Mouse (Mus musculus): ENCODE measurements around the gene Gpr35. TPM values are rescaled to one million over a fixed set of nuclear protein-coding genes. Genes with fewer than 3 reads are reported as not detected.

Gpr35 gene
- polyA plus RNA-seq, 1 experiment from 2014 or later, result 0.54 TPM

DNA sequence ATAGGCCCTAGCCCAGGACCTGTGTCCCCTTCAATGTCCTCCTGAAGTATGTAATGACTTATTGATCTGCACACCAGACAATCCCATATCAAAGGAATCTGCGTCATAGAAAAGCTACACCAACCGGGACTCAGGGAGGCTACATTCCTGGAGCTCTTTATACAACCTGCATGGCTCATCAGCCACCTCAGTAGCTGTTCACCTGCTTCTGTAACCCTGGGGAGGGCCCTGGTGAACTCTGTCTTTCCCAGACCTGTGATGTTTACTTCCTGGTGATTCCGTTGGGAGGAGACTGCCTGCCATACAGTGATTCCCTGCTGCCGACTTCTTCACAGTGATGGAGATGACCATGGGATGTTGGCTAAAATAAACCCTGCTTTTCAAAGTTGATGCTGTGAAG is 38.2 kb downstream of the Gpr35 start:
- Histone ChIP-seq H3K4me2 (ENCODE audit: low read length) (no peak overlapping the region), H3K4me3 (ENCODE audit: control insufficient read depth in 1 of 2, insufficient read depth in 1 of 2, low read depth in 1 of 2, low read length in 2 of 2) (no peak overlapping the region), H3K4me1 (ENCODE audit: control insufficient read depth in 2 of 2, insufficient read depth in 2 of 2, low read length in 2 of 2) (no peaks in the 10 kb centered on the region), H3K36me3 (ENCODE audit: control insufficient read depth, insufficient read depth, low read length) (no peaks in the 10 kb centered on the region), H3K9me3 (ENCODE audit: control insufficient read depth, low read length) (no peaks in the 10 kb centered on the region), H3K27me3 (ENCODE audit: control insufficient read depth, insufficient read depth, low read length) (no peaks in the 10 kb centered on the region), H3K9ac (ENCODE audit: low read length) (no peak overlapping the region), H3K27ac (replicated peaks in 1 of 2; ENCODE audit: control insufficient read depth in 1 of 2, insufficient read depth in 1 of 2, low read depth in 2 of 2, low read length in 2 of 2) (no peak overlapping the region)
- 69% methylated on average over 4 of the region's 4 CpGs for WGBS
- ATAC-seq (ENCODE audit: insufficient number of reproducible peaks, insufficient read depth, low FRiP score, low read depth), result no peak

DNA sequence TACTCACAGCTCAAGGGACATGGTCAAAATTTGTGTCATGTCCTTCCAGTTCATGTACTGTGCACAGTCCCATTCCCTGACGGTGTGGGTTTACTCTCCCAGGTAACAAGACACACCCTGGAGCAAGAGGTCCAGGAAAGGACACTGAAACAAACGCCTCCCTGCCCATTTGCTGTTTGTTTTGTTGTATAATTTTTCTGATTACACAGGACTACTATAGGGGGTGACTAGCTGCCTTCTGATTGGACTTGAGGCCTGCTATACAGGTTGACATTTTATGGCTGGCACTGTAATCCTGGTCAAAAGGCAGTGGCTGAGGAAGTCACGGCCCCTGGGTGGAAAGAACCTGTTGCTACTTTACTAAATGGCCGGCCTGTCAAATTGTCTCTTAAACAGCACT is 39.2 kb downstream of the Gpr35 start:
- Histone ChIP-seq H3K9ac (ENCODE audit: low read length) (no peak overlapping the region), H3K4me3 (ENCODE audit: control insufficient read depth in 1 of 2, insufficient read depth in 1 of 2, low read depth in 1 of 2, low read length in 2 of 2) (no peak overlapping the region), H3K36me3 (ENCODE audit: control insufficient read depth, insufficient read depth, low read length) (no peaks in the 10 kb centered on the region), H3K27ac (replicated peaks in 1 of 2; ENCODE audit: control insufficient read depth in 1 of 2, insufficient read depth in 1 of 2, low read depth in 2 of 2, low read length in 2 of 2) (no peak overlapping the region), H3K27me3 (ENCODE audit: control insufficient read depth, insufficient read depth, low read length) (no peaks in the 10 kb centered on the region), H3K9me3 (ENCODE audit: control insufficient read depth, low read length) (no peaks in the 10 kb centered on the region), H3K4me2 (ENCODE audit: low read length) (no peak overlapping the region), H3K4me1 (ENCODE audit: control insufficient read depth in 2 of 2, insufficient read depth in 2 of 2, low read length in 2 of 2) (no peaks in the 10 kb centered on the region)
- WGBS, result 54% methylated on average over 4 of the region's 4 CpGs
- ATAC-seq (ENCODE audit: insufficient number of reproducible peaks, insufficient read depth, low FRiP score, low read depth), result no peak

GRCm38 (mm10) chr1:92992214-92992855 is 41.7 kb downstream of the Gpr35 start:
- Histone ChIP-seq H3K4me1 (ENCODE audit: control insufficient read depth in 2 of 2, insufficient read depth in 2 of 2, low read length in 2 of 2) (no peaks in the 10 kb centered on the region), H3K4me3 (ENCODE audit: control insufficient read depth in 1 of 2, insufficient read depth in 1 of 2, low read depth in 1 of 2, low read length in 2 of 2) (no peak overlapping the region), H3K27me3 (ENCODE audit: control insufficient read depth, insufficient read depth, low read length) (no peaks in the 10 kb centered on the region), H3K27ac (replicated peaks in 1 of 2; ENCODE audit: control insufficient read depth in 1 of 2, insufficient read depth in 1 of 2, low read depth in 2 of 2, low read length in 2 of 2) (no peak overlapping the region), H3K4me2 (ENCODE audit: low read length) (no peak overlapping the region), H3K36me3 (ENCODE audit: control insufficient read depth, insufficient read depth, low read length) (no peaks in the 10 kb centered on the region), H3K9me3 (ENCODE audit: control insufficient read depth, low read length) (no peaks in the 10 kb centered on the region), H3K9ac (ENCODE audit: low read length) (no peak overlapping the region)
- no peak for ATAC-seq (ENCODE audit: insufficient number of reproducible peaks, insufficient read depth, low FRiP score, low read depth)
- WGBS, result 81% methylated on average over 6 of the region's 6 CpGs

GRCm38 (mm10) chr1:92992880-92993279 is 42.2 kb downstream of the Gpr35 start:
- H3K9ac ChIP-seq (ENCODE audit: low read length), result no peak overlapping the region
- no peaks in the 10 kb centered on the region for H3K27me3 ChIP-seq (ENCODE audit: control insufficient read depth, insufficient read depth, low read length)
- H3K36me3 ChIP-seq (ENCODE audit: control insufficient read depth, insufficient read depth, low read length), result no peaks in the 10 kb centered on the region
- peak; percentile 21; the same call in 1 of the 2 replicates for ATAC-seq (ENCODE audit: insufficient number of reproducible peaks, insufficient read depth, low FRiP score, low read depth)
- 43% methylated on average over 2 of the region's 2 CpGs for WGBS
- H3K9me3 ChIP-seq (ENCODE audit: control insufficient read depth, low read length), result no peaks in the 10 kb centered on the region
- no peaks in the 10 kb centered on the region for H3K4me1 ChIP-seq (ENCODE audit: control insufficient read depth in 2 of 2, insufficient read depth in 2 of 2, low read length in 2 of 2)
- H3K4me3 ChIP-seq (ENCODE audit: control insufficient read depth in 1 of 2, insufficient read depth in 1 of 2, low read depth in 1 of 2, low read length in 2 of 2), result no peak overlapping the region
- no peak overlapping the region for H3K4me2 ChIP-seq (ENCODE audit: low read length)
- H3K27ac ChIP-seq (replicated peaks in 1 of 2; ENCODE audit: control insufficient read depth in 1 of 2, insufficient read depth in 1 of 2, low read depth in 2 of 2, low read length in 2 of 2), result no peak overlapping the region

GRCm38 (mm10) chr1:93006061-93006460 is 55.4 kb downstream of the Gpr35 start, which contains the start of gene Aqp12:
TSS of gene Aqp12 (plus strand) at chr1:93006334.
- no peak for ATAC-seq (ENCODE audit: insufficient number of reproducible peaks, insufficient read depth, low FRiP score, low read depth)
- Histone ChIP-seq H3K9me3 (ENCODE audit: control insufficient read depth, low read length) (peaks cover 3% of the 10 kb centered on the region; the same call in 1 of the 2 replicates), H3K4me3 (ENCODE audit: control insufficient read depth in 1 of 2, insufficient read depth in 1 of 2, low read depth in 1 of 2, low read length in 2 of 2) (no peak within 1 kb of the TSS), H3K27ac (replicated peaks in 1 of 2; ENCODE audit: control insufficient read depth in 1 of 2, insufficient read depth in 1 of 2, low read depth in 2 of 2, low read length in 2 of 2) (no peak within 1 kb of the TSS), H3K4me2 (ENCODE audit: low read length) (no peak within 1 kb of the TSS), H3K36me3 (ENCODE audit: control insufficient read depth, insufficient read depth, low read length) (no peaks in the 10 kb centered on the region), H3K4me1 (ENCODE audit: control insufficient read depth in 2 of 2, insufficient read depth in 2 of 2, low read length in 2 of 2) (peaks cover 8 to 12% of the 10 kb centered on the region in 2 experiments; a peak in 3 of 4 replicates), H3K27me3 (ENCODE audit: control insufficient read depth, insufficient read depth, low read length) (no peaks in the 10 kb centered on the region), H3K9ac (ENCODE audit: low read length) (no peak within 1 kb of the TSS)
- WGBS, result 65% methylated on average over 7 of the region's 7 CpGs

GRCm38 (mm10) chr1:93009196-93009595 is 58.5 kb downstream of the Gpr35 start:
- Histone ChIP-seq H3K4me3 (ENCODE audit: control insufficient read depth in 1 of 2, insufficient read depth in 1 of 2, low read depth in 1 of 2, low read length in 2 of 2) (no peak overlapping the region), H3K27ac (replicated peaks in 1 of 2; ENCODE audit: control insufficient read depth in 1 of 2, insufficient read depth in 1 of 2, low read depth in 2 of 2, low read length in 2 of 2) (no peak overlapping the region), H3K4me2 (ENCODE audit: low read length) (no peak overlapping the region), H3K9me3 (ENCODE audit: control insufficient read depth, low read length) (no peaks in the 10 kb centered on the region), H3K36me3 (ENCODE audit: control insufficient read depth, insufficient read depth, low read length) (no peaks in the 10 kb centered on the region), H3K9ac (ENCODE audit: low read length) (no peak overlapping the region), H3K27me3 (ENCODE audit: control insufficient read depth, insufficient read depth, low read length) (no peaks in the 10 kb centered on the region), H3K4me1 (ENCODE audit: control insufficient read depth in 2 of 2, insufficient read depth in 2 of 2, low read length in 2 of 2) (peaks cover 8 to 12% of the 10 kb centered on the region in 2 experiments; a peak in 3 of 4 replicates)
- no peak for ATAC-seq (ENCODE audit: insufficient number of reproducible peaks, insufficient read depth, low FRiP score, low read depth)
- 15% methylated on average over 4 of the region's 4 CpGs for WGBS

- 27% methylated on average over 3 of the region's 3 CpGs for WGBS
- Histone ChIP-seq H3K27me3 (ENCODE audit: control insufficient read depth, insufficient read depth, low read length) (no peaks in the 10 kb centered on the region), H3K4me2 (ENCODE audit: low read length) (no peak overlapping the region), H3K27ac (replicated peaks in 1 of 2; ENCODE audit: control insufficient read depth in 1 of 2, insufficient read depth in 1 of 2, low read depth in 2 of 2, low read length in 2 of 2) (no peak overlapping the region), H3K4me3 (ENCODE audit: control insufficient read depth in 1 of 2, insufficient read depth in 1 of 2, low read depth in 1 of 2, low read length in 2 of 2) (no peak overlapping the region), H3K36me3 (ENCODE audit: control insufficient read depth, insufficient read depth, low read length) (no peaks in the 10 kb centered on the region), H3K9ac (ENCODE audit: low read length) (no peak overlapping the region), H3K9me3 (ENCODE audit: control insufficient read depth, low read length) (no peaks in the 10 kb centered on the region), H3K4me1 (ENCODE audit: control insufficient read depth in 2 of 2, insufficient read depth in 2 of 2, low read length in 2 of 2) (peaks cover 8 to 12% of the 10 kb centered on the region in 2 experiments; a peak in 3 of 4 replicates)
- ATAC-seq (ENCODE audit: insufficient number of reproducible peaks, insufficient read depth, low FRiP score, low read depth), result no peak
Observed at GRCm38 (mm10) chr1:93010731-93011130, 60.1 kb downstream of the Gpr35 start.

GRCm38 (mm10) chr1:93012103-93012585 is 61.5 kb downstream of the Gpr35 start:
- H3K9ac ChIP-seq (ENCODE audit: low read length), result no peak overlapping the region
- peaks cover 8 to 12% of the 10 kb centered on the region in 2 experiments; a peak in 3 of 4 replicates for H3K4me1 ChIP-seq (ENCODE audit: control insufficient read depth in 2 of 2, insufficient read depth in 2 of 2, low read length in 2 of 2)
- no peak overlapping the region for H3K27ac ChIP-seq (replicated peaks in 1 of 2; ENCODE audit: control insufficient read depth in 1 of 2, insufficient read depth in 1 of 2, low read depth in 2 of 2, low read length in 2 of 2)
- H3K36me3 ChIP-seq (ENCODE audit: control insufficient read depth, insufficient read depth, low read length), result no peaks in the 10 kb centered on the region
- H3K9me3 ChIP-seq (ENCODE audit: control insufficient read depth, low read length), result no peaks in the 10 kb centered on the region
- H3K4me2 ChIP-seq (ENCODE audit: low read length), result no peak overlapping the region
- WGBS, result 67% methylated on average over 7 of the region's 7 CpGs
- no peaks in the 10 kb centered on the region for H3K27me3 ChIP-seq (ENCODE audit: control insufficient read depth, insufficient read depth, low read length)
- no peak for ATAC-seq (ENCODE audit: insufficient number of reproducible peaks, insufficient read depth, low FRiP score, low read depth)
- no peak overlapping the region for H3K4me3 ChIP-seq (ENCODE audit: control insufficient read depth in 1 of 2, insufficient read depth in 1 of 2, low read depth in 1 of 2, low read length in 2 of 2)
